Mouse (Mus musculus): ENCODE data around the gene Ptpn18.

GRCm38 (mm10) chr1:34431431-34431830 is 28.1 kb upstream of the Ptpn18 start:
- TF ChIP-seq GATA1 (IDR thresholded peaks at IDR 0.05; ENCODE audit: low read length) (no peak), TAL1 (IDR thresholded peaks at IDR 0.05; ENCODE audit: low read length) (no peak)

Measured in erythroblast, embryonic 14.5 days (primary cell).